Mouse (Mus musculus) CH12.LX (cell line): ENCODE data around the gene Ubb.

Experiments
- CTCF ChIP-seq, 2 experiments: IDR thresholded peaks in 1 of 2; conservative IDR thresholded peaks in 1 of 2; 2 replicates each; pipeline ENCODE4 v1.5.1; 2011 to 2012; ENCODE audit warnings: low read depth in 2 of 2, low read length in 2 of 2, improper control_type of control experiment in 1 of 2, inconsistent platforms in 1 of 2, mild to moderate bottlenecking in 1 of 2, moderate library complexity in 1 of 2
- ETS1 ChIP-seq: conservative IDR thresholded peaks from 2 replicates; pipeline ENCODE4 v1.6.1; 2012; ENCODE audit warnings: low read depth, mild to moderate bottlenecking, inconsistent platforms, low read length, improper control_type of control experiment, moderate library complexity
- MEF2A ChIP-seq: IDR thresholded peaks from 2 replicates; pipeline ENCODE4 v1.6.1; 2014; ENCODE audit warnings: low read depth, mild to moderate bottlenecking, inconsistent platforms, low read length, improper control_type of control experiment, borderline replicate concordance
- POLR2A ChIP-seq: IDR thresholded peaks from 2 replicates; pipeline ENCODE4 v1.6.1; 2011; ENCODE audit warnings: low read depth, mild to moderate bottlenecking, improper control_type of control experiment, low read length
- POLR2AphosphoS2 ChIP-seq: IDR thresholded peaks from 2 replicates; pipeline ENCODE4 v1.6.1; 2011; ENCODE audit warnings: low read depth, low read length, improper control_type of control experiment
- TCF12 ChIP-seq: IDR thresholded peaks from 2 replicates; pipeline ENCODE4 v1.6.1; 2014; ENCODE audit warnings: low read depth, mild to moderate bottlenecking, inconsistent platforms, low read length, improper control_type of control experiment
- USF2 ChIP-seq: conservative IDR thresholded peaks from 2 replicates; pipeline ENCODE4 v1.6.1; 2011; ENCODE audit warnings: low read depth, low read length, improper control_type of control experiment
- ZKSCAN1 ChIP-seq: IDR thresholded peaks from 2 replicates; pipeline ENCODE4 v1.6.1; 2012; ENCODE audit warnings: low read depth, inconsistent platforms, low read length, improper control_type of control experiment, borderline replicate concordance
- ZNF384 ChIP-seq: IDR thresholded peaks from 2 replicates; pipeline ENCODE4 v1.6.1; 2012; ENCODE audit warnings: low read depth, low read length, improper control_type of control experiment, inconsistent platforms

DNA sequence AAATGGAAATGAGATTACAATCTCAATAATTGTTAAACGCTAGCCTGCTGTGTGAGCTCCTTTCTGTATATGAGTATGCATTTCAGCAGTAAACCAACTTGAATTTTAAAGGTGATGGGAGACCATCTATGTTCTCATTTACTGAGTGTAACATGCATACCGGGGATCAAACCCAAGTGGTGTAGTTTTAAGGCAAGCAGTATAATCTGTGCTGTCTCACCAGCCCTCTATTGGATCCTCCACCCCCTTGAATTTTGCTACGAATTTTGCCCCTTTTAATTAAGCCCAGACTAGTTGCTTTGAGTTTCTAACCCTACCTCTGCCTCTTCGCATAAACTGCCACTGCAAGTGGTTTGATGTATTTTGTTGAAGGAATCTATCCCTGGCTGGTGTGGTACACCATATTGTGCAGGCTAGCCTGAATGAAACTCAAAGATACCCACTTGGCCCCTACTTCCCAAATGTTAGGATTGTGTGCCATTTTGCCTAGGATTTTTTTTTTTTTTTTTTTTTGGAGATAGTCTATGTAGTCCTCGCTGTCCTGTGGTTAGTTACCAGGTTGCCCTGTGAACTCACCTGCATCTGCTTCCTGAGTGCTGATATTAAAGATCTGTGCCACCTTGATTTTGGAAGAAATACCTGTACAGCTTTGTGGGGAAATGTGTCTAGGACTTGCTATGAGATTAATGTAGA lies 3.3 kb downstream of the Ubb start:
- TF ChIP-seq POLR2AphosphoS2 = peak; percentile 91
- TF ChIP-seq CTCF (conservative IDR thresholded peaks at IDR 0.05 in 1 of 2, IDR thresholded peaks at IDR 0.05 in 1 of 2; ENCODE audit: low read depth in 2 of 2, low read length in 2 of 2) = no peak
- no peak for TF ChIP-seq ZKSCAN1
- no peak; the same call in none of the 2 replicates for TF ChIP-seq POLR2A
- TF ChIP-seq TCF12 = 0 out of 2 replicates have a peak, but pooled peaks have one; percentile 16
- no peak for TF ChIP-seq USF2
- peak; percentile 68 for TF ChIP-seq ZNF384
- TF ChIP-seq ETS1 = 0 out of 2 replicates have a peak, but pooled peaks have one; percentile 9
- no peak for TF ChIP-seq MEF2A
